Mouse (Mus musculus) erythroid progenitor cell, adult 5-6 weeks (primary cell): ENCODE measurements around the gene Vmn1r78. TPM values are rescaled to one million over a fixed set of nuclear protein-coding genes. Genes with fewer than 3 reads are reported as not detected.
"Not testable (repeated sequence)": the region's sequence is repeated elsewhere in the genome, so short reads cannot be mapped to it uniquely, and the experiment has no call there.

Experiments
- ATAC-seq: replicated peaks from 2 replicates; pipeline ENCODE4 v1.8.0; 2016; ENCODE audit warnings: moderate number of reproducible peaks, mild to moderate bottlenecking, moderate TSS enrichment, inconsistent platforms; ENCODE audit not compliant: poor library complexity, low FRiP score, severe bottlenecking
- total RNA-seq, 2 experiments: library from RNA; stranded (forward) in 1 of 2; stranded (reverse) in 1 of 2; fragments of 150-400 nt in 1 of 2; fragments of 186-747, 209-891 nt in 1 of 2; gene quantifications; 2 replicates each; pipeline versions ENCODE4 v1.2.3 to v1.2.4; 2015 to 2017; ENCODE audit warnings: low replicate concordance in 2 of 2

The Vmn1r78 gene
- total RNA-seq (2015; ENCODE audit: low replicate concordance): not detected in 2 replicates
- not detected in 2 replicates for total RNA-seq (2017; ENCODE audit: low replicate concordance)

- ATAC-seq: no peak
Observed at GRCm38 (mm10) chr7:12149957-12150356, at the start of gene Vmn1r78. TSS of gene Vmn1r78 (plus strand) at chr7:12150257.

GRCm38 (mm10) chr7:12156463-12156862, 6.4 kb downstream of the Vmn1r78 start:
- not testable (repeated sequence) for ATAC-seq

DNA sequence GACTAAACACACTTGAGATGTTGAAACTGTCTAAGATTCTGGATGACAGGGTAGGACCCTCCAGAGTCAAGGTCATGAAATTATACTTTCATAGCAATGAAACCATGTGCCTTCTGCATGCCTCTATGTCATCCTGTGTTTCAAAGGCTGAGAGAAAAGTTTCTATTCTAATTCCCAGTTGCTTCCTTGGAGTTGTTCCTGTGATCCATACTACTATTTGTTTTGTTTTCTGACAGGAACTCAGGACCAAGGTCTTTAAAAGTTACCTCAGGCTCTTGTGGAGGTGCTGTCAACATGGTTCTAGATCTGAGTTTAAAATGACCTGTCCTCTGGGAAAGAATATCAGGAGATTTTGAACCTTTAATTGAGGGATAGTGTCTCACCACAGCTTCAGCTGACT, 20.9 kb downstream of the Vmn1r78 start, which contains the start of gene Vmn1r79:
Gene Vmn1r79 (plus strand): TSS at position 301 of the 400 bp plus-strand sequence.
- not testable (repeated sequence) for ATAC-seq

DNA sequence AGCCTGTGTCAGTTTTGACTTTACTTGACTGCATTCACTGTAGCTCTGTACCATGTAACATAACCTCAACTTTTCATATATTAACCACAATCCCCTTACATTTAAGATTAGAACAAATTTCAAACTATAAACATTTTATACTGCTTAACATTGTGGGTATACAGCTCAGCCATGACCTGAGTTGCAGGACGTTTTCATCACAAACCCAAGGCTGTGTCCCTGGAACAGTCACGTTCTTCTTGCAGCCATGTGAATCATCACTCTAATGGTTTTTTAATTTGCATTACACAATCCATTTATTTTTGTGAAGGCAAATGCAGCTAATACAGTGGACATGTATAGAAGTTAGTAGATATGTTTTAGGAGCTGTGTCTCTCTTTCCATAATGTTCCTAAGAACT, 22.9 kb downstream of the Vmn1r78 start:
- not testable (repeated sequence) for ATAC-seq

DNA sequence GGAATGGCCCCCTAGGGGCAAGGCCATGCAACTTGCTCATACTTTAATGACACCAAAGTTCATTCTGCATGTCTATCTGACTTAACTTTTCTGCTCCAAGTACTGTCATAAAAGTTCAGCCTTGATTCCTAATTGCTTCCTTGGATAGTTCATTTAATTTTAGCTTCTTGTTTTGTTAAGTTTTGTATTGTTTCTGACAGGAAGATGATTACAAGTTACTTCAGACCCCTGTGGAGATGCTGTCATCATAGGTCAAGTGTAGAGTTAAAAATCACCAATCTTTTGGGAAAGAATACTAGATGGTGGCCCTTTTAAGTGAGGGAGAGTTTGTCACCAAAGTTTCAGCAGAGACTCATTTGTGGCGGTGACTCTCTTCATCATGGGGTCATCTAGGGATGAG, 38.9 kb downstream of the Vmn1r78 start, which contains the start of gene Vmn1r80:
Gene Vmn1r80 (plus strand): TSS at position 301 of the 400 bp plus-strand sequence.
- no peak for ATAC-seq

GRCm38 (mm10) chr7:12204141-12204540, 54.1 kb downstream of the Vmn1r78 start:
- ATAC-seq: no peak

Other genes starting within 250 kb of the Vmn1r78 start
- not detected in 2 replicates for gene Vmn1r76, start 212.0 kb upstream of the Vmn1r78 start, total RNA-seq (2015; ENCODE audit: low replicate concordance)
- gene Vmn1r76, start 212.0 kb upstream of the Vmn1r78 start, total RNA-seq (2017; ENCODE audit: low replicate concordance): not detected in 2 replicates
- gene Vmn1r77, start 113.5 kb upstream of the Vmn1r78 start, total RNA-seq (2015; ENCODE audit: low replicate concordance): not detected in 2 replicates
- not detected in 2 replicates for gene Vmn1r77, start 113.5 kb upstream of the Vmn1r78 start, total RNA-seq (2017; ENCODE audit: low replicate concordance)
- not detected in 2 replicates for gene Vmn1r79, start 21.0 kb downstream of the Vmn1r78 start, total RNA-seq (2015; ENCODE audit: low replicate concordance)
- not detected in 2 replicates for gene Vmn1r79, start 21.0 kb downstream of the Vmn1r78 start, total RNA-seq (2017; ENCODE audit: low replicate concordance)
- gene Vmn1r80, start 39.0 kb downstream of the Vmn1r78 start, total RNA-seq (2015; ENCODE audit: low replicate concordance): not detected in 2 replicates
- not detected in 2 replicates for gene Vmn1r80, start 39.0 kb downstream of the Vmn1r78 start, total RNA-seq (2017; ENCODE audit: low replicate concordance)
- not detected in 2 replicates for gene Vmn1r81, start 118.0 kb downstream of the Vmn1r78 start, total RNA-seq (2015; ENCODE audit: low replicate concordance)
- gene Vmn1r81, start 118.0 kb downstream of the Vmn1r78 start, total RNA-seq (2017; ENCODE audit: low replicate concordance): not detected in 2 replicates
- not detected in 2 replicates for gene Vmn1r82, start 150.2 kb downstream of the Vmn1r78 start, total RNA-seq (2015; ENCODE audit: low replicate concordance)
- not detected in 2 replicates for gene Vmn1r82, start 150.2 kb downstream of the Vmn1r78 start, total RNA-seq (2017; ENCODE audit: low replicate concordance)
- gene Vmn1r83, start 179.2 kb downstream of the Vmn1r78 start, total RNA-seq (2015; ENCODE audit: low replicate concordance): not detected in 2 replicates
- not detected in 2 replicates for gene Vmn1r83, start 179.2 kb downstream of the Vmn1r78 start, total RNA-seq (2017; ENCODE audit: low replicate concordance)
- gene Vmn1r84, start 219.0 kb downstream of the Vmn1r78 start, total RNA-seq (2015; ENCODE audit: low replicate concordance): not detected in 2 replicates
- not detected in 2 replicates for gene Vmn1r84, start 219.0 kb downstream of the Vmn1r78 start, total RNA-seq (2017; ENCODE audit: low replicate concordance)